ENCODE assay signal across 26 mouse cellular contexts in genomic region chr6:143831246-143831645, GRCm38 (mm10).
"Had no signal": no experiment of that assay in that cellular context is flagged by ENCODE, and none has a peak within 500 bp of the region (broad histone marks: within the 10 kb centered on the region; RNA-seq: fewer than 3 reads in every experiment).

No protein-coding gene starts in this region.

- H3K36me3 ChIP-seq: embryonic facial prominence, embryonic 12.5 days; embryonic facial prominence, embryonic 15.5 days had no signal

- H3K9ac ChIP-seq: embryonic facial prominence, embryonic 12.5 days; embryonic facial prominence, embryonic 13.5 days; embryonic facial prominence, embryonic 15.5 days; forebrain, embryonic 12.5 days; forebrain, embryonic 13.5 days; forebrain, embryonic 15.5 days; forebrain, postnatal 0 days had no signal

- H3K27ac ChIP-seq: embryonic facial prominence, embryonic 10.5 days; embryonic facial prominence, embryonic 12.5 days; embryonic facial prominence, embryonic 13.5 days; embryonic facial prominence, embryonic 15.5 days; forebrain, embryonic 10.5 days; forebrain, embryonic 12.5 days; forebrain, embryonic 13.5 days; forebrain, embryonic 15.5 days; gastrocnemius, adult 2 months; heart, adult 2 months had no signal

- ATAC-seq: forebrain, embryonic 13.5 days; forebrain, embryonic 14.5 days; forebrain, embryonic 15.5 days; forebrain, embryonic 16.5 days; forebrain, postnatal 0 days had no signal

- DNase-seq: cerebellum, adult 9-11 months; cerebellum, postnatal 10 days; cerebellum, postnatal 14 days; cerebellum, postnatal 25 days; cerebellum, postnatal 36 days; embryo, embryonic 11 days; forebrain, postnatal 0 days; gastrocnemius, adult 2 months; gastrocnemius, postnatal 10 days; gastrocnemius, postnatal 14 days; gastrocnemius, postnatal 25 days; gastrocnemius, postnatal 36 days; heart, adult 11 months; heart, adult 18-20 months; heart, adult 2 months had no signal

- H3K4me2 ChIP-seq: embryonic facial prominence, embryonic 12.5 days; embryonic facial prominence, embryonic 13.5 days; embryonic facial prominence, embryonic 15.5 days; forebrain, embryonic 12.5 days; forebrain, embryonic 13.5 days; forebrain, embryonic 15.5 days had no signal

- H3K9me3 ChIP-seq: embryonic facial prominence, embryonic 10.5 days; embryonic facial prominence, embryonic 12.5 days; embryonic facial prominence, embryonic 13.5 days; embryonic facial prominence, embryonic 15.5 days; forebrain, embryonic 10.5 days; forebrain, embryonic 12.5 days; forebrain, embryonic 13.5 days; forebrain, embryonic 15.5 days had no signal

- H3K4me1 ChIP-seq: embryonic facial prominence, embryonic 15.5 days; forebrain, embryonic 10.5 days; forebrain, embryonic 12.5 days; forebrain, embryonic 13.5 days; forebrain, embryonic 15.5 days had no signal

- H3K27me3 ChIP-seq: forebrain, embryonic 12.5 days; forebrain, embryonic 13.5 days; forebrain, embryonic 15.5 days had no signal

- H3K4me3 ChIP-seq: embryonic facial prominence, embryonic 10.5 days; embryonic facial prominence, embryonic 12.5 days; embryonic facial prominence, embryonic 13.5 days; embryonic facial prominence, embryonic 15.5 days; erythroblast, embryonic 14.5 days; forebrain, embryonic 10.5 days; forebrain, embryonic 12.5 days; forebrain, embryonic 13.5 days; forebrain, embryonic 15.5 days; gastrocnemius, adult 2 months; heart, adult 2 months had no signal
